Mouse (Mus musculus): ENCODE measurements around the gene Csf1. TPM values are rescaled to one million over a fixed set of nuclear protein-coding genes. Genes with fewer than 3 reads are reported as not detected.
A peak's percentile ranks its signal among the peaks of the same experiment; 100 is the strongest.

Gene Csf1
- polyA plus RNA-seq, 2 experiments from 2014 or later = 11.9 to 19.7 TPM

GRCm38 (mm10) chr3:107701767-107702394 is 58.4 kb downstream of the Csf1 start:
- no peak for ATAC-seq

- ATAC-seq = no peak
These were observed 59.6 kb downstream of the Csf1 start for GRCm38 (mm10) chr3:107700625-107701024.

GRCm38 (mm10) chr3:107696910-107697309 is 63.4 kb downstream of the Csf1 start:
- ATAC-seq = no peak

GRCm38 (mm10) chr3:107695948-107696881 is 64.1 kb downstream of the Csf1 start, which contains the start of gene Ahcyl1:
TSS of gene Ahcyl1 (minus strand) at chr3:107696560.
- ATAC-seq = peak; percentile 96

GRCm38 (mm10) chr3:107695219-107695947 is 64.9 kb downstream of the Csf1 start:
- ATAC-seq = no peak

GRCm38 (mm10) chr3:107694256-107694900 is 65.9 kb downstream of the Csf1 start:
- ATAC-seq = no peak

Other genes with a start within 250 kb of the Csf1 start
- gene Slc6a17, start 242.5 kb downstream of the Csf1 start, polyA plus RNA-seq (2017; shearing (Covaris generic)) = not detected
- gene Ubl4b, start 205.4 kb downstream of the Csf1 start, polyA plus RNA-seq (2017; shearing (Covaris generic)) = not detected
- not detected for gene Alx3, start 165.4 kb downstream of the Csf1 start, polyA plus RNA-seq (2017; shearing (Covaris generic))
- not detected for gene Gm10961, start 129.1 kb downstream of the Csf1 start, polyA plus RNA-seq (2017; shearing (Covaris generic))
- gene Strip1, start 128.8 kb downstream of the Csf1 start, polyA plus RNA-seq (2017; shearing (Covaris generic)) = 10 to 100 TPM; 18.8 to 19.4 TPM
- gene Ahcyl1, start 63.9 kb downstream of the Csf1 start, polyA plus RNA-seq (2017; shearing (Covaris generic)) = 10 to 100 TPM; 12.1 to 22.1 TPM
- not detected for gene Eps8l3, start 116.8 kb upstream of the Csf1 start, polyA plus RNA-seq (2017; shearing (Covaris generic))
- gene Gstm5, start 135.4 kb upstream of the Csf1 start, polyA plus RNA-seq (2017; shearing (Covaris generic)) = 1 to 10 TPM in 1 of 2 experiments, not detected in 1; 1.4 TPM
- 1 to 10 TPM; 1.4 to 2.1 TPM for gene Gstm7, start 171.3 kb upstream of the Csf1 start, polyA plus RNA-seq (2017; shearing (Covaris generic))
- gene Gstm6, start 183.3 kb upstream of the Csf1 start, polyA plus RNA-seq (2017; shearing (Covaris generic)) = not detected
- gene Gstm3, start 208.8 kb upstream of the Csf1 start, polyA plus RNA-seq (2017; shearing (Covaris generic)) = not detected
- gene Gstm2, start 226.0 kb upstream of the Csf1 start, polyA plus RNA-seq (2017; shearing (Covaris generic)) = not detected